Mouse (Mus musculus) layer of hippocampus, postnatal 36 days (tissue): ENCODE data around the gene Meox1. TPM values are rescaled to one million over a fixed set of nuclear protein-coding genes. Genes with fewer than 3 reads are reported as not detected.

ENCODE experiments used
- DNase-seq, 2 experiments: peaks; one replicate each; pipeline ENCODE4 v3.0.0; 2022
- total RNA-seq, 2 experiments: library from RNA; stranded (reverse); gene quantifications; 2 replicates each; pipeline ENCODE4 v1.2.3; 2021

The Meox1 gene
- total RNA-seq, 2 experiments from 2014 or later, result 0.43 to 0.50 TPM

GRCm38 (mm10) chr11:101849286-101849685 is 44.9 kb downstream of the Meox1 start:
- DNase-seq, result no peak

- no peak for DNase-seq
Measured at GRCm38 (mm10) chr11:101847509-101847908, 46.7 kb downstream of the Meox1 start.

DNA sequence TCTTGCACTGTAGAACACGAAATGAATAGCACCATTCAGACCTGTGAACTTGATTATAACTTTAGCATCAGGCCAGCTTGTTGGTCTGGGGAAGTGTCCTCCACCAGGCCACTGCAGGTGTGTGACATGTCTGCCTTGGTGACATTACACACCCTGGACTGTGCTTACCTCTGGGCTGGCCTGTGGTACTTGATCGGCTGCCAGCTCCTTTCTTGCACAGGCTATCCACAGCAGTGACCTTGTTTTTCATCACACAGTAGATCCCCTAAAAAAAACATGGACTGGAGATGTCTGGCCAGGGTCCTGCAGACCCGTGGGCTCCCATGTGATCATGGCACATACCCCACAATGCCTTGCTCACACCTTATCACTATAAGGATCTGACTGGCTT is 51.4 kb downstream of the Meox1 start:
- DNase-seq, result no peak

DNA sequence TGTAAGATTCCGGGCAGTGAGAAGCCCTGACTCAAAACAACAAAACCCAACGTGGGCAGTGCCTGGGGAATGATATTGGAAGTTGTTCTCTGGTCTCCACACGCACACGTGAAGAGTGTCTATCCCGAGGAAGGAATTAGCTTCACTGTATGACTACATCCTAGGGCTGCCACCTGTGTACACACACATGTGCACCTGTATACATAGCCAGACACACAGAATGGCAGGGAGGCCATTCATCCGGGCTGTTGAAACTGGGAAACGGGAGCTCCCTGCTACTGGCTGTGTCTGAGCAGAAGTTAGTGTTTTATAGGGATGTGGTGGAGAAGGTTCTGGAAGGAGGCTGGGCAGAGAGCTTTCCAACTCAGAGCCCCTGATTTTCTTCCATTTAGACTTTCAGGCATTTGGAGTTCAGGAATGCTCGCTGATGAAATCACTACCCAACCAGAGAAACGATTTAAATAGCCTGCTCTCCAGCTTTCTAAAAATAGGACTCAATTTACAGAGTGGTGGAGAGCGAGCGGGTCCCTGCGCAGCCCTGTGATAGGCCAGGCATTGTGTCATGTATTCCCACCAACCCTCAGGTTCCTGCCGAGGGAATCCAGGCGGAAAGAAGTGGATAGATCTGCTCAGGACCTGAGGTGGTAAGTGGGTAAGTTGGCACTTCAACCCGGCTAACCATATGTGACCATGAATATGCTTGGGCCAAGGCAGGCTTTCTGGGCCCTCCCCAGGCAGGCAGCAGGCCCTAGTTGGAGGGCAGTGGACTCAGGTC is 52.0 kb downstream of the Meox1 start:
- no peak for DNase-seq

- no peak for DNase-seq
Measured at GRCm38 (mm10) chr11:101840405-101840804, 53.8 kb downstream of the Meox1 start.

GRCm38 (mm10) chr11:101839426-101839825 is 54.7 kb downstream of the Meox1 start:
- no peak for DNase-seq

DNA sequence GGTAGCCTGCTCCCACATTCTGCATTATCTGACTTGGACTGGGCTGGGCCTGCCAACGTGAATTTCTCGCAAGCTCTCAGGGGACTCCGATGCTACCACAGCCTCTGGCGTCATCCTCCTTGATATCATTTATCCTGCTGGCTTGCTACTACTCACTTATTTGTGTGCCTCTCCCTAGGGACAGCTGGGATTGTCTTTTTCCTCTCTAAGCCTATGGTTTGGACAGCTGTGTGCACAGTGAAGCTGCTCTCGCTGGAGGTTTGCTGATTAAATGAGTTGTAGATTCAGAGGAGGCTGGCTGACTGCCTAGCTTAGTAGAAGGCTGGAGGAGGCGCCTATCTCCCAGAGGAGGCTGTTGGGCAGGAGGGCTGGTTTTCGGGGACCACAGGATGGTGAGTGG is 62.2 kb downstream of the Meox1 start:
- DNase-seq, result peak; percentile 14 to 32

GRCm38 (mm10) chr11:101830616-101831015 is 63.6 kb downstream of the Meox1 start:
- no peak for DNase-seq

DNA sequence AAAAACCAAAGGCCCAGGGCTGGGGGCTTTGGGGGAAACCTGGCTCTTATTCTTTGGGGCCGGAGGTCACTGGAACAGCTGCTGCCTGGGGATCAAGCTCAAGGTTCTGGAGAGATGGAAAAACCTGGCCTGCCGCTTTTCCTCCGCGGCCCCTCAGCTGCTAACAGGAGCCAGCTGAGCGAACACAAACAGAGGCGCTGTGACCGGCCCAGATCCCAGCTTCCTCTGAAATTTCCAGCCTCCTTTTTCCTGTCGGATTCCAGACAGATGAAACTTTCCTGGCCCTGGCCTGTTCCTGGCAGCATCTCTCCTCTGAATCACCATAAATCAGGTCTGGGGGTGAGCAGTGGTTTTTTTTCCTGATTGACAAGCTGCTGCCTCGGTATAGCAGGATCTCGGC is 64.1 kb downstream of the Meox1 start:
- no peak for DNase-seq

- no peak for DNase-seq
Measured at GRCm38 (mm10) chr11:101828718-101829117, 65.5 kb downstream of the Meox1 start.

Other genes starting within 250 kb of the Meox1 start
- gene Arl4d, start 228.8 kb downstream of the Meox1 start, total RNA-seq, result 10 to 100 TPM; 12.9 to 13.8 TPM
- gene Dhx8, start 161.5 kb downstream of the Meox1 start, total RNA-seq, result 10 to 100 TPM; 35.6 to 40.4 TPM
- 10 to 100 TPM; 15.1 to 16.3 TPM for gene Etv4, start 109.0 kb downstream of the Meox1 start, total RNA-seq
- gene Sost, start 72.6 kb upstream of the Meox1 start, total RNA-seq, result not detected
- not detected for gene Cfap97d1, start 89.9 kb upstream of the Meox1 start, total RNA-seq
- 100 to 1,000 TPM; 138 to 158 TPM for gene Dusp3, start 92.6 kb upstream of the Meox1 start, total RNA-seq
- gene Mpp3, start 134.1 kb upstream of the Meox1 start, total RNA-seq, result 10 to 100 TPM; 88.5 to 90.2 TPM
- not detected for gene Cd300lg, start 147.1 kb upstream of the Meox1 start, total RNA-seq
- 100 to 1,000 TPM; 138 to 139 TPM for gene Mpp2, start 194.1 kb upstream of the Meox1 start, total RNA-seq
- not detected for gene Ppy, start 206.9 kb upstream of the Meox1 start, total RNA-seq
- gene Pyy, start 213.5 kb upstream of the Meox1 start, total RNA-seq, result not detected